Mouse (Mus musculus) adrenal gland, adult 18-20 months (tissue): ENCODE data around the gene Pou3f1. TPM values are rescaled to one million over a fixed set of nuclear protein-coding genes. Genes with fewer than 3 reads are reported as not detected.
A peak's percentile ranks its signal among the peaks of the same experiment; 100 is the strongest.

Experiments
- DNase-seq, 2 experiments: peaks; one replicate each; pipeline ENCODE4 v3.0.0; 2021 to 2022; ENCODE audit warnings: low spot score in 2 of 2
- total RNA-seq, 2 experiments: library from RNA; stranded (reverse); gene quantifications; 1 replicate in 1 of 2; 2 replicates in 1 of 2; pipeline ENCODE4 v1.2.3; 2021

Pou3f1 gene
- total RNA-seq, 2 experiments from 2014 or later = not detected

- DNase-seq = peak; percentile 93
Observed at GRCm38 (mm10) chr4:124708518-124709477, 52.2 kb downstream of the Pou3f1 start.

- peak; percentile 49 to 57 for DNase-seq
Observed at GRCm38 (mm10) chr4:124709961-124710446, 53.4 kb downstream of the Pou3f1 start.

Other genes starting within 250 kb of the Pou3f1 start
- gene 3100002H09Rik, start 46.0 kb upstream of the Pou3f1 start, total RNA-seq = not detected
- 10 to 100 TPM; 32.5 to 35.7 TPM for gene Utp11, start 36.8 kb downstream of the Pou3f1 start, total RNA-seq
- 10 to 100 TPM in 1 of 2 experiments, 1 to 10 TPM in 1; 6.3 to 15.0 TPM for gene Fhl3, start 43.9 kb downstream of the Pou3f1 start, total RNA-seq
- 10 to 100 TPM; 33.1 to 34.9 TPM for gene Sf3a3, start 58.0 kb downstream of the Pou3f1 start, total RNA-seq
- gene Inpp5b, start 85.0 kb downstream of the Pou3f1 start, total RNA-seq = 10 to 100 TPM; 16.9 to 18.8 TPM
- gene Mtf1, start 145.3 kb downstream of the Pou3f1 start, total RNA-seq = 10 to 100 TPM; 27.0 TPM
- gene Yrdc, start 193.9 kb downstream of the Pou3f1 start, total RNA-seq = 10 to 100 TPM; 36.8 to 44.2 TPM
- 10 to 100 TPM; 44.6 TPM for gene 1110065P20Rik, start 194.4 kb downstream of the Pou3f1 start, total RNA-seq
- gene Maneal, start 205.4 kb downstream of the Pou3f1 start, total RNA-seq = 1 to 10 TPM; 4.0 to 5.0 TPM
- 1 to 10 TPM; 1.9 to 2.4 TPM for gene Epha10, start 224.1 kb downstream of the Pou3f1 start, total RNA-seq